Mouse (Mus musculus) heart, adult 2 months (tissue): Measurements from ENCODE around the gene Smim14. TPM values are rescaled to one million over a fixed set of nuclear protein-coding genes. Genes with fewer than 3 reads are reported as not detected.

Experiments
- DNase-seq, 2 experiments: peaks; one replicate each; pipeline ENCODE4 v3.0.0; 2021
- H3K27ac ChIP-seq: fragments of 200-600 bp; 2 replicates; pipeline ENCODE4 v1.8.1; 2022
- H3K27me3 ChIP-seq: fragments of 200-500 bp; 2 replicates; pipeline ENCODE4 v1.6.1; 2012; ENCODE audit warnings: mild to moderate bottlenecking, low read length, inconsistent platforms, mixed read lengths; ENCODE audit not compliant: control insufficient read depth, insufficient read depth
- H3K36me3 ChIP-seq: fragments of 200-500 bp; 2 replicates; pipeline ENCODE4 v1.6.1; 2012; ENCODE audit warnings: low read length, inconsistent platforms; ENCODE audit not compliant: control insufficient read depth, insufficient read depth
- H3K4me1 ChIP-seq: fragments of 200-500 bp; 2 replicates; pipeline ENCODE4 v1.6.1; 2011; ENCODE audit warnings: low read length; ENCODE audit not compliant: control insufficient read depth, insufficient read depth
- H3K4me3 ChIP-seq: fragments of 200-600 bp; 2 replicates; pipeline ENCODE4 v1.8.1; 2022
- H3K79me2 ChIP-seq: fragments of 200-500 bp; replicated peaks from 2 replicates; pipeline ENCODE4 v1.6.1; 2012; ENCODE audit warnings: mild to moderate bottlenecking, inconsistent platforms, low read length, moderate library complexity, mixed read lengths; ENCODE audit not compliant: control insufficient read depth, insufficient read depth
- H3K9ac ChIP-seq: fragments of 200-500 bp; 2 replicates; pipeline ENCODE4 v1.6.1; 2012; ENCODE audit warnings: low read depth, mild to moderate bottlenecking, control low read depth, inconsistent platforms, low read length, mixed read lengths
- CTCF ChIP-seq: fragments of 200-600 bp; IDR thresholded peaks from 2 replicates; pipeline ENCODE4 v1.8.1; 2022; ENCODE audit warnings: antibody characterized with exemption, mild to moderate bottlenecking, moderate library complexity
- EP300 ChIP-seq: fragments of 200-500 bp; IDR thresholded peaks from 2 replicates; pipeline ENCODE4 v1.6.1; 2011; ENCODE audit warnings: low read depth, low read length, control low read depth; ENCODE audit not compliant: insufficient read depth
- POLR2A ChIP-seq: fragments of 200-500 bp; IDR thresholded peaks from 2 replicates; pipeline ENCODE4 v1.6.1; 2011; ENCODE audit warnings: mild to moderate bottlenecking, low read depth, low read length, control low read depth; ENCODE audit not compliant: insufficient read depth
- WGBS: fragments of 180-500 bp; shearing (Covaris S2); methylation state at CpG from one replicate; pipeline ENCODE4 v1.1.7; 2018; 5-methylcytosine and 5-hydroxymethylcytosine counted together
- intact Hi-C: fragments of 180-260 bp; cut with DNase I; formaldehyde crosslinking; loops from one replicate; pipeline ENCODE4 v1.15.1; 2025
- polyA plus RNA-seq: library from polyadenylated mRNA; depleted of rRNA; stranded (reverse); fragments of >200 nt; gene quantifications from 2 replicates; pipeline ENCODE4 v1.2.3, GENCODE M21; 2012
- total RNA-seq, 2 experiments: library from RNA; stranded (reverse); gene quantifications; 2 replicates each; pipeline ENCODE4 v1.2.3; 2021

Smim14 gene
- total and polyA plus RNA-seq, 3 experiments = 94.2 to 97.3 (median 97.1) TPM

- 34% methylated on average over 3 of the region's 3 CpGs for WGBS
- no peak for TF ChIP-seq POLR2A
- Histone ChIP-seq H3K4me1 (peaks cover 1% of the 10 kb centered on the region), H3K9ac (no peak overlapping the region), H3K36me3 (no peaks in the 10 kb centered on the region), H3K27ac (no peak overlapping the region), H3K27me3 (no peaks in the 10 kb centered on the region), H3K79me2 (no peaks in the 10 kb centered on the region), H3K4me3 (no peak overlapping the region)
- no peak for DNase-seq
- intact Hi-C loops = no loop called here
These were observed 23.5 kb downstream of the Smim14 start for GRCm38 (mm10) chr5:65513506-65513905.

- Histone ChIP-seq H3K4me1 (no peaks in the 10 kb centered on the region), H3K79me2 (no peaks in the 10 kb centered on the region), H3K4me3 (no peak overlapping the region), H3K36me3 (no peaks in the 10 kb centered on the region), H3K27me3 (no peaks in the 10 kb centered on the region), H3K27ac (no peak overlapping the region), H3K9ac (no peak overlapping the region)
- TF ChIP-seq EP300 = no peak
- no peak for DNase-seq
- whole genome bisulfite sequencing = 83% methylated on average over 8 of the region's 8 CpGs
- intact Hi-C loops = no loop called here
These were observed 28.6 kb downstream of the Smim14 start for GRCm38 (mm10) chr5:65508395-65508794.

- 13% methylated on average over 8 of the region's 8 CpGs for WGBS
- Histone ChIP-seq H3K9ac (no peak overlapping the region), H3K79me2 (no peaks in the 10 kb centered on the region), H3K4me3 (no peak overlapping the region), H3K27ac (no peak overlapping the region), H3K27me3 (no peaks in the 10 kb centered on the region), H3K36me3 (no peaks in the 10 kb centered on the region), H3K4me1 (no peaks in the 10 kb centered on the region)
- TF ChIP-seq EP300 (no peak), CTCF (no peak), POLR2A (no peak)
- intact Hi-C loops = no loop called here
- DNase-seq = no peak
These were observed 31.2 kb downstream of the Smim14 start for GRCm38 (mm10) chr5:65505786-65506185.

- no peaks in the 10 kb centered on the region for H3K36me3 ChIP-seq
- WGBS = 93% methylated on average over 9 of the region's 9 CpGs
- H3K9ac ChIP-seq = no peak overlapping the region
- H3K27ac ChIP-seq = no peak overlapping the region
- no peaks in the 10 kb centered on the region for H3K79me2 ChIP-seq
- H3K27me3 ChIP-seq = no peaks in the 10 kb centered on the region
- DNase-seq = no peak
- TF ChIP-seq CTCF (no peak), POLR2A (no peak), EP300 (no peak)
- no peak overlapping the region for H3K4me3 ChIP-seq
- H3K4me1 ChIP-seq = no peaks in the 10 kb centered on the region
- intact Hi-C loops = no loop called here
These were observed 35.6 kb downstream of the Smim14 start for GRCm38 (mm10) chr5:65501407-65501806.

- no peak for DNase-seq
- WGBS = 67% methylated on average over 7 of the region's 7 CpGs
- Histone ChIP-seq H3K9ac (no peak overlapping the region), H3K79me2 (no peaks in the 10 kb centered on the region), H3K4me3 (no peak overlapping the region), H3K27ac (no peak overlapping the region), H3K27me3 (no peaks in the 10 kb centered on the region), H3K36me3 (no peaks in the 10 kb centered on the region), H3K4me1 (no peaks in the 10 kb centered on the region)
- intact Hi-C loops = no loop called here
- TF ChIP-seq POLR2A (no peak), CTCF (no peak), EP300 (no peak)
These were observed 36.8 kb downstream of the Smim14 start for GRCm38 (mm10) chr5:65500231-65500630.

- Histone ChIP-seq H3K36me3 (peaks cover 20% of the 10 kb centered on the region), H3K4me3 (peak within 1 kb of the TSS; percentile 76), H3K79me2 (no peaks in the 10 kb centered on the region), H3K27me3 (no peaks in the 10 kb centered on the region), H3K27ac (peak within 1 kb of the TSS; percentile 99), H3K9ac (peak within 1 kb of the TSS; percentile 91), H3K4me1 (peaks cover 11% of the 10 kb centered on the region)
- intact Hi-C loops = loop anchor here (1.0 to 5.0 kb wide), 5 partner anchors 36 to 269 kb away; partner anchors contain the start of genes Lias, N4bp2, Rpl9 and Smim14
- DNase-seq = peak; percentile 96 to 99
- TF ChIP-seq EP300 (peak; percentile 88), POLR2A (peak; percentile 92), CTCF (no peak)
- under 1% methylated on average over 68 of the region's 69 CpGs for WGBS
These were observed 44.1 kb downstream of the Smim14 start, which contains the start of gene Gm43552 for GRCm38 (mm10) chr5:65492716-65493531. Gene Gm43552 (minus strand): TSS chr5:65492833.
